Mouse (Mus musculus) CD8-positive naive resting alpha-beta T cell, adult 2 months (primary cell): Measurements from ENCODE around the gene Senp1.

Experiments used
- DNase-seq, 2 experiments: peaks; one replicate each; pipeline ENCODE4 v3.0.0; 2022; ENCODE audit warnings: low read depth in 2 of 2, low spot score in 2 of 2

The Senp1 gene

GRCm38 (mm10) chr15:98048918-98049700 is 44.4 kb downstream of the Senp1 start:
- no peak for DNase-seq

GRCm38 (mm10) chr15:98044387-98044786 is 49.2 kb downstream of the Senp1 start:
- no peak for DNase-seq

GRCm38 (mm10) chr15:98043967-98044366 is 49.6 kb downstream of the Senp1 start:
- no peak for DNase-seq

- no peak for DNase-seq
These were observed 51.0 kb downstream of the Senp1 start for GRCm38 (mm10) chr15:98042508-98042907.

- no peak for DNase-seq
These were observed 53.9 kb downstream of the Senp1 start for GRCm38 (mm10) chr15:98039682-98040081.

GRCm38 (mm10) chr15:98036578-98036977 is 57.0 kb downstream of the Senp1 start:
- DNase-seq: no peak

GRCm38 (mm10) chr15:98035076-98035755 is 58.3 kb downstream of the Senp1 start:
- no peak for DNase-seq

- DNase-seq: no peak
These were observed 60.3 kb downstream of the Senp1 start for GRCm38 (mm10) chr15:98033233-98033748.

GRCm38 (mm10) chr15:98029798-98030197 is 63.7 kb downstream of the Senp1 start:
- DNase-seq: no peak

GRCm38 (mm10) chr15:98026967-98027904 is 66.3 kb downstream of the Senp1 start:
- no peak for DNase-seq

- no peak for DNase-seq
These were observed 67.9 kb downstream of the Senp1 start for GRCm38 (mm10) chr15:98025611-98026010.

- DNase-seq: no peak
These were observed 70.4 kb downstream of the Senp1 start for GRCm38 (mm10) chr15:98023137-98023536.

GRCm38 (mm10) chr15:98021886-98022285 is 71.7 kb downstream of the Senp1 start:
- no peak for DNase-seq

- DNase-seq: no peak
These were observed 74.5 kb downstream of the Senp1 start for GRCm38 (mm10) chr15:98019047-98019446.

GRCm38 (mm10) chr15:98017925-98018324 is 75.6 kb downstream of the Senp1 start:
- DNase-seq: no peak

GRCm38 (mm10) chr15:98012810-98013209 is 80.7 kb downstream of the Senp1 start:
- no peak for DNase-seq

GRCm38 (mm10) chr15:98005181-98005580 is 88.4 kb downstream of the Senp1 start:
- DNase-seq: no peak

- no peak for DNase-seq
These were observed 88.8 kb downstream of the Senp1 start for GRCm38 (mm10) chr15:98004740-98005159.

- DNase-seq: no peak
These were observed 89.5 kb downstream of the Senp1 start, which contains the start of gene Col2a1 for GRCm38 (mm10) chr15:98003822-98004739. TSS of gene Col2a1 (minus strand) at chr15:98004695.
